Mouse (Mus musculus) liver, postnatal 0 days (tissue): Measurements from ENCODE around the gene Zfyve1. TPM values are rescaled to one million over a fixed set of nuclear protein-coding genes. Genes with fewer than 3 reads are reported as not detected.
A peak's percentile ranks its signal among the peaks of the same experiment; 100 is the strongest.

ENCODE experiments used
- ATAC-seq: fragments of 200-750 bp; cut with Nextera tagmentation; 2 replicates; pipeline ENCODE4 v1.8.0; 2017; ENCODE audit warnings: mild to moderate bottlenecking, moderate library complexity
- DNase-seq: peaks from one replicate; pipeline ENCODE4 v3.0.0-alpha.2; 2016
- H3K27ac ChIP-seq: fragments of 300-500 bp; sonication (generic); 2 replicates; pipeline ENCODE4 v1.5.1; 2014; ENCODE audit warnings: antibody characterized with exemption, moderate library complexity, mild to moderate bottlenecking, low read depth
- H3K27me3 ChIP-seq: fragments of 300-500 bp; sonication (generic); 2 replicates; pipeline ENCODE4 v1.6.1; 2014; ENCODE audit warnings: low read length, control low read depth, mixed read lengths; ENCODE audit not compliant: insufficient read depth
- H3K36me3 ChIP-seq: fragments of 300-500 bp; sonication (generic); replicated peaks from 2 replicates; pipeline ENCODE4 v1.6.1; 2014; ENCODE audit warnings: mild to moderate bottlenecking, control low read depth, low read length, moderate library complexity, mixed read lengths; ENCODE audit not compliant: insufficient read depth
- H3K4me1 ChIP-seq: fragments of 300-500 bp; sonication (generic); 2 replicates; pipeline ENCODE4 v1.6.1; 2014; ENCODE audit warnings: antibody characterized with exemption, mild to moderate bottlenecking, control low read depth; ENCODE audit not compliant: insufficient read depth
- H3K4me2 ChIP-seq: fragments of 300-500 bp; sonication (generic); 2 replicates; pipeline ENCODE4 v1.6.1; 2014; ENCODE audit warnings: low read depth, mild to moderate bottlenecking, low read length, moderate library complexity, mixed read lengths
- H3K4me3 ChIP-seq: fragments of 300-500 bp; sonication (generic); 2 replicates; pipeline ENCODE4 v1.5.1; 2014; ENCODE audit warnings: low read depth, low read length
- H3K9ac ChIP-seq: fragments of 300-500 bp; sonication (generic); replicated peaks from 2 replicates; pipeline ENCODE4 v1.6.1; 2014; ENCODE audit warnings: mild to moderate bottlenecking, moderate library complexity
- H3K9me3 ChIP-seq: fragments of 300-500 bp; sonication (generic); 2 replicates; pipeline ENCODE4 v1.6.1; 2016; ENCODE audit warnings: mild to moderate bottlenecking, control low read depth, low read length, mixed read lengths
- CTCF ChIP-seq: sonication (generic); IDR thresholded peaks from 2 replicates; pipeline ENCODE4 v1.5.1; 2016; ENCODE audit warnings: antibody characterized with exemption, low read depth
- EP300 ChIP-seq: IDR thresholded peaks from 2 replicates; pipeline ENCODE4 v1.6.1; 2016; ENCODE audit warnings: antibody characterized with exemption, low read depth, mild to moderate bottlenecking
- WGBS: fragments of 180-500 bp; shearing (Covaris S2); extraction: QIAGEN DNeasy Blood & Tissue Kit; methylation state at CpG from one replicate; pipeline ENCODE4 v1.1.7; 2014; ENCODE audit not compliant: insufficient replicate concordance; 5-methylcytosine and 5-hydroxymethylcytosine counted together
- polyA plus RNA-seq: library from polyadenylated mRNA; unstranded; fragments of >200 nt; fragmentation: Nextera tagmentation; extraction: Ambion mirVana; gene quantifications from 2 replicates; pipeline ENCODE4 v1.2.1, GENCODE M21; 2015

Gene Zfyve1
- polyA plus RNA-seq, 1 experiment from 2014 or later: 6.4 TPM

DNA sequence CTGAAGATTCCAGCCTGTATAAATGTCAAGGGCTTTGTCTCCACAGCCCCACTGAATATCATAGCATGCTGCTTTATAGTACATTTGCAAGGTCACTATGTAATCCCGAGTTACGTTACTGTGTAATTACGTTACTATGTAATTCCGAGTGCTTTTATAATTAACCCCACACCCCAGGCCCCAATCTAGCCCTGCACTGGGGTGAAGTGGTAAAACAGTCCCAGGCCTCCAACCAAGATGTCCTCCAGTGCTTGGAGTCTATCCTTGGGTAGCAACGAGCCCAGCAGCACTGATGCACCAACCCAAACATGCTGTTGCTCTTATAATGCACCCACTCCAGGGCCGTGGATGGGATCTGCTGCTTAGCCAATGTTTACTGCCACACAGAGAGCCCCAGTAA, 74.0 kb downstream of the Zfyve1 start:
- Histone ChIP-seq H3K4me3 (no peak overlapping the region), H3K4me1 (peaks cover 20% of the 10 kb centered on the region), H3K9ac (no peak overlapping the region), H3K36me3 (no peaks in the 10 kb centered on the region), H3K4me2 (no peak overlapping the region), H3K9me3 (no peaks in the 10 kb centered on the region), H3K27me3 (no peaks in the 10 kb centered on the region), H3K27ac (no peak overlapping the region)
- DNase-seq: no peak
- no peak for ATAC-seq
- 84% methylated on average over 6 of the region's 6 CpGs for WGBS
- TF ChIP-seq EP300: no peak
- TF ChIP-seq CTCF: no peak

DNA sequence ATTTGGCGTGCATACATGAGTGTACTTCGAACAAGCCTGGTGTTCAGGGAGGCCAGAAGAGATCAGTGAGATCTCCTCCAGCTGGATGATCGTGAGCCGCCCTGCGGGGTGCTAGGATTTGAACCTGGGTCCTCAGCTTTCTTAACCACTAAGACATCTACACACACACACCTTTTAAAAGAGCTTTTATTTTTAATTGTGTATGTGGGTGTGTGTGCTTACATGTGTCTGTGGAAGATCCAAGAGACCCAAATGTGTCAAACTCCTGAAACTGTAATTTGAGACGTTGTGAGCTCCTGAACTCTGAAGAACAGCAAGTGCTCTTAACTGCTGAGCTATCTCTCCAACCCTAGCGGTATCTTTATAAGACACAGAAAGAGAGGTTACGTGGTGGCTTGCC, 75.9 kb downstream of the Zfyve1 start:
- 37% methylated on average over 8 of the region's 8 CpGs for WGBS
- no peaks in the 10 kb centered on the region for H3K27me3 ChIP-seq
- no peaks in the 10 kb centered on the region for H3K9me3 ChIP-seq
- H3K4me3 ChIP-seq: peak overlapping the region; percentile 75
- H3K27ac ChIP-seq: peak overlapping the region; percentile 78
- H3K36me3 ChIP-seq: no peaks in the 10 kb centered on the region
- peak overlapping the region; percentile 62 for H3K9ac ChIP-seq
- H3K4me2 ChIP-seq: peak overlapping the region; percentile 73
- peaks cover 20% of the 10 kb centered on the region for H3K4me1 ChIP-seq
- TF ChIP-seq CTCF (no peak), EP300 (no peak)
- DNase-seq (no peak), ATAC-seq (no peak)

DNA sequence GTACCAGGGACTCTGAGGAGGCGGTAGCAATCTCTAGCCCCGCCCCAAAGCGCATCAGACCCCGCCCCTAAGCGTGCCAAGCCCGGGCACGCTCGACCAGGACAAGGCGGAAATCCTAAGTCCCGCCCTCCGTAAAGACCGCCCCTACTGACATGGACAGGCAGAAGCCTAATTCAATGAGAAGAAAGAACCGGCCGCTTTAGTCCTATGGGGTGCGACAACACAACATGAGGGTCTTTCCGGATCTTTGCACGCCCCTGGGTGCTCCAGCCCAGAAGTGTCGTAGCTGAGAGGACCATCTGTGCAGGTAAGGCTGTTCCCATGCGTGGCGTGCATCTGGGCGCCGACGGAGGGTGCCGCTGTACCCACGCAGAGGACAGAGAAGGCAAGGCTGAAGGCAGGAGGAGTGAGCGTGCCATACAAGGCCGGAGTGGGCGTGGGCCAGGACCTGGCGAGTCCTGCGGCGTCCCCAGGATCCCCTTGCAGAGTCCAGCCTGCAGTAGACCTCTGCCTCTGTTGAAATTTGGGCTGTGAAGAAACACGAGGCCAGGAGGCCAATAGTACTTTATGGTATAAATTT, 76.6 kb downstream of the Zfyve1 start, which contains the start of gene Dcaf4:
Gene Dcaf4 (plus strand): TSS at position 156 of the 580 bp plus-strand sequence.
- no peaks in the 10 kb centered on the region for H3K36me3 ChIP-seq
- H3K9ac ChIP-seq: peak within 1 kb of the TSS; percentile 62
- TF ChIP-seq CTCF (peak; percentile 58), EP300 (no peak)
- ATAC-seq (peak; percentile 98), DNase-seq (peak; percentile 99)
- H3K4me2 ChIP-seq: peak within 1 kb of the TSS; percentile 73
- H3K9me3 ChIP-seq: no peaks in the 10 kb centered on the region
- H3K27me3 ChIP-seq: no peaks in the 10 kb centered on the region
- peak within 1 kb of the TSS; percentile 78 for H3K27ac ChIP-seq
- peaks cover 14% of the 10 kb centered on the region for H3K4me1 ChIP-seq
- WGBS: under 1% methylated on average over 32 of the region's 32 CpGs
- peak within 1 kb of the TSS; percentile 75 for H3K4me3 ChIP-seq

DNA sequence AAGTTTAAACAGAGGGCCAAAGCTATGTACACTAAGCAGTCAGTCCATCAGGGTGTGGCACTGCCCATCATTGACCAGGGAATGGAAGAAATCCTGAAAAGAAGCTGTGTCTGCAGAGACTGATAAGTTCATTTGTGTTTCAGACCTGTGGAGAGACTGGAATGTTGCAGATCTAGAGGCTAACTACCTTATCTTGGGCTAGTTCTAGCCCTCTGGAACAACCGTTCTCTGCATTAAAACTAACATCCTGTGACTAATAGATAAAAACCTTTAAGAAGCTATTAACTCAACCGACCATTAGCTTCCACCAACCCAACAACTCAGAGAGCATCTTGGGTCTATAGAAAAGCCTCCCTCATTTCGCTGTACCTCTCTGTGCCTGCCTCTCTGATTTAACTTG, 79.4 kb downstream of the Zfyve1 start:
- 67% methylated on average over 3 of the region's 3 CpGs for WGBS
- Histone ChIP-seq H3K36me3 (no peaks in the 10 kb centered on the region), H3K4me2 (no peak overlapping the region), H3K4me3 (no peak overlapping the region), H3K4me1 (peaks cover 9% of the 10 kb centered on the region), H3K27me3 (no peaks in the 10 kb centered on the region), H3K9me3 (no peaks in the 10 kb centered on the region), H3K9ac (no peak overlapping the region), H3K27ac (no peak overlapping the region)
- TF ChIP-seq EP300 (peak; percentile 83), CTCF (no peak)
- DNase-seq: no peak
- ATAC-seq: no peak

DNA sequence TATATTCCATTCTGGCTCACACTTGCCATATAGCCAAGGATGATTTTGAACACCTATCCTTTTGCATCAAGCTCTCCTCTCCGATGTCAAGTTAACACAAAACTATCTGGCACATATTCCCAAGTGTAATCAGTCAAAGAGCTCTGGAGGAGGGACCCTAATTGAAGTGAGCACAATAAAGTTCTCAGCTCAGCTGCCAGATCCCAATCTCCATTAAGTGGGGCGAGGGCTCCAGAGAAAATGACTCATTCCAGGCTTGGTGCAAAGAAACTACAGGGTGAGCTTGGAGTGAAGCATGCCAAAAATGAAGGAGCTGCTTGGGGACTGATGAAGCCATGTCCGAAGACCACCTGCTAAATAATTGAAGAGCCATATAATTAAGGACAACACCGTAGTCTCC, 82.8 kb downstream of the Zfyve1 start:
- ATAC-seq: no peak
- TF ChIP-seq CTCF (no peak), EP300 (no peak)
- DNase-seq: no peak
- H3K4me1 ChIP-seq: no peaks in the 10 kb centered on the region
- no peaks in the 10 kb centered on the region for H3K27me3 ChIP-seq
- no peak overlapping the region for H3K4me2 ChIP-seq
- no peaks in the 10 kb centered on the region for H3K9me3 ChIP-seq
- WGBS: 82% methylated on average over 4 of the region's 4 CpGs
- H3K27ac ChIP-seq: no peak overlapping the region
- no peak overlapping the region for H3K9ac ChIP-seq
- no peak overlapping the region for H3K4me3 ChIP-seq
- H3K36me3 ChIP-seq: no peaks in the 10 kb centered on the region

DNA sequence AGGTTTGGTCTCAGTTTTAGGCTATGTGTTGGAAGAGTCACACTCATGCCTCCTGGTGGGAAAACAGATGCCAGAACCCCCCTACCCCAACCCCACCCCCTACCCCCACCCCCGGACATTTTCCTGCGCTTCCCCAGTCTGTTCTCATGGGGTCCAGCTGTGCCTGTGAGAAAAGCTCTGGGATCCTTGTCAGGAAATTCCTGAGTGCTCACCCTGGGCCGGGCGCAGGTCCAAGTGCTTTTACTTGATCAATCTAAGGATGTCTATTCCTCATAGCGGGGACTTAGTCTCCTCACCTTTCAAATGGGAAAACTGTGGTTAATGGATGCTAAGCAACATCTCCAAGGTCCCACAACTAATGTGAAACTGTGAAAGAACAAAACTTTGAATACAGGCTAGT, 83.8 kb downstream of the Zfyve1 start:
- no peak overlapping the region for H3K9ac ChIP-seq
- no peaks in the 10 kb centered on the region for H3K4me1 ChIP-seq
- no peak overlapping the region for H3K4me3 ChIP-seq
- no peaks in the 10 kb centered on the region for H3K36me3 ChIP-seq
- H3K27me3 ChIP-seq: no peaks in the 10 kb centered on the region
- ATAC-seq (no peak), DNase-seq (no peak)
- no peak overlapping the region for H3K4me2 ChIP-seq
- no peak for TF ChIP-seq CTCF
- no peak for TF ChIP-seq EP300
- no peak overlapping the region for H3K27ac ChIP-seq
- WGBS: 49% methylated on average over 5 of the region's 5 CpGs
- H3K9me3 ChIP-seq: no peaks in the 10 kb centered on the region
